Mouse (Mus musculus) right cerebral cortex, adult 2 months (tissue): ENCODE measurements at regions not wholly inside any gene's neighbourhood (a gene's known extent, or its start where the extent isn't known, plus 50 kb on each side); places are given as distances from the start of the nearest gene placed in this dataset.

Experiments
- DNase-seq, 2 experiments: peaks; one replicate each; pipeline ENCODE4 v3.0.0; 2021 to 2022; ENCODE audit warnings: low spot score in 2 of 2

- DNase-seq, result no peak
These were observed 50.6 kb upstream of the Prr23a1 start for GRCm38 (mm10) chr9:98791709-98792108.

GRCm38 (mm10) chr9:98773651-98774185 lies 68.6 kb upstream of the Prr23a1 start:
- DNase-seq, result peak; percentile 7 to 9

GRCm38 (mm10) chr9:98773212-98773611 lies 69.1 kb upstream of the Prr23a1 start:
- no peak for DNase-seq

- no peak for DNase-seq
These were observed 87.5 kb upstream of the Prr23a1 start for GRCm38 (mm10) chr9:98754764-98755163.

- DNase-seq, result no peak
These were observed 88.8 kb upstream of the Prr23a1 start for GRCm38 (mm10) chr9:98753356-98753953.

- no peak for DNase-seq
These were observed 98.5 kb upstream of the Prr23a1 start for GRCm38 (mm10) chr9:98743785-98744184.

GRCm38 (mm10) chr9:98727276-98727860 lies 114.9 kb upstream of the Prr23a1 start:
- no peak for DNase-seq

- DNase-seq, result no peak
These were observed 115.7 kb upstream of the Prr23a1 start for GRCm38 (mm10) chr9:98726638-98727037.

- no peak for DNase-seq
These were observed 119.4 kb upstream of the Prr23a1 start for GRCm38 (mm10) chr9:98722885-98723284.

- DNase-seq, result no peak
These were observed 119.9 kb upstream of the Mrps22 start for GRCm38 (mm10) chr9:98721381-98721780.

- no peak for DNase-seq
These were observed 116.3 kb upstream of the Mrps22 start for GRCm38 (mm10) chr9:98717701-98718270.

- no peak for DNase-seq
These were observed 113.2 kb upstream of the Mrps22 start for GRCm38 (mm10) chr9:98714661-98715060.

- no peak for DNase-seq
These were observed 111.4 kb upstream of the Mrps22 start for GRCm38 (mm10) chr9:98712826-98713225.

GRCm38 (mm10) chr9:98712023-98712563 lies 110.6 kb upstream of the Mrps22 start:
- DNase-seq, result no peak

GRCm38 (mm10) chr9:98710155-98710710 lies 108.8 kb upstream of the Mrps22 start:
- no peak for DNase-seq

GRCm38 (mm10) chr9:98708001-98708680 lies 106.7 kb upstream of the Mrps22 start:
- no peak for DNase-seq

- no peak for DNase-seq
These were observed 106.0 kb upstream of the Mrps22 start for GRCm38 (mm10) chr9:98707491-98707890.

GRCm38 (mm10) chr9:98704131-98704530 lies 102.7 kb upstream of the Mrps22 start:
- DNase-seq, result no peak

GRCm38 (mm10) chr9:98703331-98703730 lies 101.9 kb upstream of the Mrps22 start:
- no peak for DNase-seq

- DNase-seq, result no peak
These were observed 99.1 kb upstream of the Mrps22 start for GRCm38 (mm10) chr9:98700571-98700970.

- no peak for DNase-seq
These were observed 95.7 kb upstream of the Mrps22 start for GRCm38 (mm10) chr9:98697155-98697554.

GRCm38 (mm10) chr9:98695035-98695434 lies 93.6 kb upstream of the Mrps22 start:
- no peak for DNase-seq
